Mouse (Mus musculus) kidney, adult 2 months (tissue): ENCODE results near the gene Gm5127.

ENCODE experiments used
- CTCF ChIP-seq: fragments of 200-500 bp; conservative IDR thresholded peaks from 2 replicates; pipeline ENCODE4 v1.5.1; 2011; ENCODE audit warnings: low read depth, mild to moderate bottlenecking, control low read depth, low read length, moderate library complexity, mixed read lengths; ENCODE audit not compliant: insufficient read depth, insufficient read length
- POLR2A ChIP-seq: fragments of 200-500 bp; IDR thresholded peaks from one replicate; pipeline ENCODE4 v1.6.1; 2011; ENCODE audit warnings: low read depth, low read length, control low read depth

- no peak for TF ChIP-seq CTCF
- no peak for TF ChIP-seq POLR2A
Observed at GRCm38 (mm10) chrX:106580410-106580809, 2.6 kb upstream of the Gm5127 start.
